Mouse (Mus musculus) embryo, embryonic 11.5 days (tissue): ENCODE measurements around the gene S100a2.

ENCODE experiments used
- DNase-seq: peaks from one replicate; pipeline ENCODE4 v3.0.0-alpha.2; 2012; ENCODE audit warnings: low read depth, low spot score

S100a2 gene

GRCm38 (mm10) chr3:90615415-90615814 is 25.4 kb downstream of the S100a2 start:
- peak; percentile 38 for DNase-seq

- DNase-seq: no peak
Measured at GRCm38 (mm10) chr3:90615911-90616310, 25.9 kb downstream of the S100a2 start.

GRCm38 (mm10) chr3:90617586-90617985 is 27.5 kb downstream of the S100a2 start:
- no peak for DNase-seq

- DNase-seq: no peak
Measured at GRCm38 (mm10) chr3:90621552-90621951, 31.5 kb downstream of the S100a2 start.

- peak; percentile 31 for DNase-seq
Measured at GRCm38 (mm10) chr3:90623435-90624071, 33.5 kb downstream of the S100a2 start.

GRCm38 (mm10) chr3:90625496-90625895 is 35.4 kb downstream of the S100a2 start:
- no peak for DNase-seq

- no peak for DNase-seq
Measured at GRCm38 (mm10) chr3:90626266-90627021, 36.4 kb downstream of the S100a2 start.

GRCm38 (mm10) chr3:90627366-90627765 is 37.3 kb downstream of the S100a2 start:
- DNase-seq: no peak

GRCm38 (mm10) chr3:90627807-90628206 is 37.8 kb downstream of the S100a2 start:
- DNase-seq: no peak

- DNase-seq: no peak
Measured at GRCm38 (mm10) chr3:90629298-90629697, 39.3 kb downstream of the S100a2 start.

GRCm38 (mm10) chr3:90631984-90632383 is 41.9 kb downstream of the S100a2 start:
- no peak for DNase-seq

- no peak for DNase-seq
Measured at GRCm38 (mm10) chr3:90638511-90639275, 48.6 kb downstream of the S100a2 start.

- DNase-seq: no peak
Measured at GRCm38 (mm10) chr3:90639511-90640154, 49.6 kb downstream of the S100a2 start.

GRCm38 (mm10) chr3:90640981-90641380 is 50.9 kb downstream of the S100a2 start:
- DNase-seq: no peak
